Mouse (Mus musculus) kidney, postnatal 10 days (tissue): Measurements from ENCODE around the gene Cdca4.

ENCODE experiments used
- DNase-seq: peaks from one replicate; pipeline ENCODE4 v3.0.0; 2021; ENCODE audit warnings: mixed read lengths

Gene Cdca4

GRCm38 (mm10) chr12:112798332-112798681 lies 30.9 kb downstream of the Cdca4 start:
- peak; percentile 52 for DNase-seq

GRCm38 (mm10) chr12:112797672-112798331 lies 31.4 kb downstream of the Cdca4 start:
- no peak for DNase-seq

GRCm38 (mm10) chr12:112796551-112797510 lies 32.4 kb downstream of the Cdca4 start:
- no peak for DNase-seq

- DNase-seq = no peak
Measured at GRCm38 (mm10) chr12:112795466-112796104, 33.6 kb downstream of the Cdca4 start.

- DNase-seq = no peak
Measured at GRCm38 (mm10) chr12:112794998-112795397, 34.2 kb downstream of the Cdca4 start.

GRCm38 (mm10) chr12:112794356-112794816 lies 34.8 kb downstream of the Cdca4 start:
- DNase-seq = no peak

- DNase-seq = no peak
Measured at GRCm38 (mm10) chr12:112793601-112794355, 35.4 kb downstream of the Cdca4 start.

GRCm38 (mm10) chr12:112791026-112791425 lies 38.2 kb downstream of the Cdca4 start:
- no peak for DNase-seq

GRCm38 (mm10) chr12:112774481-112774880 lies 54.7 kb downstream of the Cdca4 start:
- DNase-seq = no peak

- no peak for DNase-seq
Measured at GRCm38 (mm10) chr12:112774026-112774425, 55.2 kb downstream of the Cdca4 start.

- DNase-seq = no peak
Measured at GRCm38 (mm10) chr12:112773366-112773765, 55.9 kb downstream of the Cdca4 start.

- DNase-seq = no peak
Measured at GRCm38 (mm10) chr12:112772306-112772705, 56.9 kb downstream of the Cdca4 start.

GRCm38 (mm10) chr12:112770396-112770795 lies 58.8 kb downstream of the Cdca4 start:
- no peak for DNase-seq
